Mouse (Mus musculus): ENCODE results near the gene Tmsb4x. TPM values are rescaled to one million over a fixed set of nuclear protein-coding genes. Genes with fewer than 3 reads are reported as not detected.
A peak's percentile ranks its signal among the peaks of the same experiment; 100 is the strongest.

The Tmsb4x gene
- 1,000 to 10,000 TPM; 1,983 to 2,031 TPM for total RNA-seq (2021)
- long read RNA-seq, experiment 1, transcript Tmsb4x-202 (3 exons, 864 nt) = minor isoform, 5 of 318 reads
- long read RNA-seq, experiment 1, transcript Tmsb4x-201 (3 exons, 768 nt) = major isoform, 292 of 318 reads
- long read RNA-seq, experiment 1, partial matches to known transcripts = 7 of 318 reads
- long read RNA-seq, experiment 1, other reads (novel, unspliced or antisense) = 14 of 318 reads
- long read RNA-seq, experiment 2, transcript Tmsb4x-201 (3 exons, 768 nt) = major isoform, 754 of 813 reads
- long read RNA-seq, experiment 2, transcript Tmsb4x-202 (3 exons, 864 nt) = minor isoform, 13 of 813 reads
- long read RNA-seq, experiment 2, partial matches to known transcripts = 36 of 813 reads
- long read RNA-seq, experiment 2, other reads (novel, unspliced or antisense) = 9 of 813 reads

DNA sequence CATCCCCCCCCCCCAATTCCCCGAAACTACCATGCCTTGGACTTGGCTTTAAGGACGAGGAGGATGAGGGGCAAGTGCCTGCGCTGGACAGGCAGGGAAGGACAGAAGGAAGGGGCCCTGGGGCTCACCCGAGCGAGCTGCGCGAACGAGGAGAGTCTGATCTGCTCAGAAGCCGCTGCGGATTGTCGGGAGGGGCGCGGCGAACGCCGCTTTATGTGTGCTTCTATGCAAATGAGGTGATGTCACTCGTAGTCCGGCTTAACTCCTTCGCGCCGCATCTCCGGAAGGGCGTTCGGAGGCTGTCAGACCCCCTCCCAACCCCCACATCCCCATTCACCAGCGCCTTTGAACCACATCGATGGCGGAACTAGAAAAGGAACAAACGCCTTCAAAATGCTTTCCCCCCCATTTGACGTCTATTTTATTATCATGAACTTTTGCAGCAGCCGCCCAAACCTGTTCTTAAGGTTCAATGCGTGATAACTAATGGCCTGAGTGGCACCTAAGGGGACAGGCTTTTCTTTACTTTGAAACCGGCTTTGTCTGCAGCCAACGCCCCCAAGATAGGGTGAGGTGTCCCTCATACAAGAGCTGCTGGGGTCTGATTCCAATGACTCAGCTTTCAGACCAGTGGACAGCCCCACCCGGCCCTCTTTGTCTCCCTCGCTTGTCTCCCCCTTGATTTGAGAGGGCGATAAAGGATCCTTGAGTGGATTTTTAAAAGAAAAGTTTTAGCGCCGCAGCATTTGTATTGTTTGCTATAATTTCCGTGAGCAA lies at the start of gene Tmsb4x:
Tmsb4x (minus strand) TSS at position 338 of the 777 bp plus-strand sequence.
- DNase-seq (ENCODE audit: low spot score in 2 of 2) = peak; percentile 79 to 85

DNA sequence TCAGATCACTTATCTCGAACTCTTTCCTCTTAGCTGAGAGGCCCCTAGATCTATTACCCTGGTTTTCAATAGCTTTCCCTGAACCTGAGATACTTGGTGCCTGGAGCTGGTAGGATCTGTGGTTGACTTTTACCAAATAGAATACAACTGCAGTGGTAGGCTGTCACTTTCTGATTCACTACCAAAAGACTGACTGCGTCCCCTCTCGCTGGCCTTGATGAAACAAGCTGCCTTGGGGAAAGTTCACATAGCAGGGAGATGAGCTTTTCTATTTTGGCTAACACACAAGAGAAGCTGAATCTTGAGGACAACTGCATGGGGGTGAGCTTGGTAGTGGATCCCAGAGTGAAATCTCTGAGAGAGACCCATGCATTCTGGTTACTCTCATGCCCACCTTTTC lies 32.6 kb upstream of the Tmsb4x start:
- no peak for DNase-seq (ENCODE audit: low spot score in 2 of 2)

DNA sequence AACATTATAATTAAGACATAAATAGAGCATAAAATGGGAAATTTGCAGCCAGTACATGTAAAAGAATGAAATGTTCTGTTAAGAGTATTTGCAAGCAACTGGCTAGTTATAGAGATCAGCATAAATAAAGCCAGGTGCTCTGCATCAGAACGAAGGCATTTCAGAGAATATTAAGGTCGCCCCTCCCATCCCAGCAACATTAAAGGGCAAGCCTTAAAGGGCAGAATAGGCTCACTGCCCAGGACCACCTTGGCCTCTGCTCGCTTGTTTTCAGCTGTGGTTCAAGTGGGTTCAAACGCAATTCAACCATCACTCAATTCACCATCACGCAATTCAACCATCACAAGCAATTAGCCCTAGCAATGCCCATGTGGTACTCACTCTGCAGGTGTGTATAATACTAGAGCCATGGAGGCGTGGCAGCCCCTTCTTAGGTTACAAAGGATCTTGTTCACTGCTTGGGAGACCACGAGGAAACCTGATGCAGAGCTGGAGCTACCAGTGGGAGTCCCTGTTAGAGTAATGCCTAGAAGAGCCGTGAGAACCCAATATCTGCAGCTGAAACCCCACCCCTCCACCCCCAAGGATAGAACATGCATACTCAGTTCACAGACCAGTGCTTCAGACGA lies 30.3 kb upstream of the Tmsb4x start:
- no peak for DNase-seq (ENCODE audit: low spot score in 2 of 2)

DNA sequence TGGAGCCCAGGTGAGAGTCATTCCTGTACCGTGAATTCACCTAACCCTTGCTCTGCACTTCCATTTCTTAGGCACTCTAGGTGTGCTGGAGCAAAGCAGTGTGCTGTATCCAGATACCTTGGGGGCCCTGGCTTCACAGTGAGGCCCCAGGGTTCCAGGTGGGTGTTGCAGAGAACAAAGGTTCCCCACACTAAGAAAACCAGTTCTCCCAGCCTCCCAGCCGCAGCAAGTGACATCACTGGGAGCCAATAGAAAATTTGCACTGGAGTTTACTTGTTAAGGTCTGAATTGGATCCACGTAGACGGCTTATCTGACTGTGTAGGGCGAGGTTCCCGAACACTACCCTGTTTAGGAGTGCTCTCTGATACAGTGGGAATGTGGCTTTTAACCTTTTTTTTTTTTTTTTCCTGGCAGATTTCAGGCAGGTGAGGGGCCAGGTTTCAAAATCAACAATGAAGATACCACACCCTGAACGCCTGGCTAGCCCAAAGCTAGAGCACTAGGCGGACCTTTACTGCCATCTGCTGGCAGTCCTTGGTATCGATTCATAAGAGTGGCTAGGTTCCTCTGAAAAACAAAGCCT lies 24.1 kb upstream of the Tmsb4x start:
- DNase-seq (ENCODE audit: low spot score in 2 of 2) = peak; percentile 61 to 67

DNA sequence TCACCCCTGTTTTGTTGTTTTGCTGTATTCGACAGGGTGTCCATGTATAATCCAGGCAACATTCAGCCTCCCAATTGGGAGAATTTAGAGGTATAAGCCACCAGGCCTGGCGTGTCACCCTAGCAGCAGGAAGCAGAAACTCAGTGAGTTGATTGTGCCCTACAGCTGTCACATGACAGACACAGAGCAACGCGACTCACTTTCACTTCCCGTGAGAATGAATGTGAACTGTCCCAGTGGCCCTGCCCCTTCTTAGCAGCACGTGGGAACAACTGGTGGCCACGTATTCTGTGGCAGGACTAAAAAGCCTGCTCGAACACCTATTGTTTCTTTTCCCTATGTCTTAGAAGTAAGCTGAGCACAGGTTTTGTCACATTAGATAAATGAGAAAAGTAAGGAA lies 22.0 kb upstream of the Tmsb4x start:
- DNase-seq (ENCODE audit: low spot score in 2 of 2) = no peak

DNA sequence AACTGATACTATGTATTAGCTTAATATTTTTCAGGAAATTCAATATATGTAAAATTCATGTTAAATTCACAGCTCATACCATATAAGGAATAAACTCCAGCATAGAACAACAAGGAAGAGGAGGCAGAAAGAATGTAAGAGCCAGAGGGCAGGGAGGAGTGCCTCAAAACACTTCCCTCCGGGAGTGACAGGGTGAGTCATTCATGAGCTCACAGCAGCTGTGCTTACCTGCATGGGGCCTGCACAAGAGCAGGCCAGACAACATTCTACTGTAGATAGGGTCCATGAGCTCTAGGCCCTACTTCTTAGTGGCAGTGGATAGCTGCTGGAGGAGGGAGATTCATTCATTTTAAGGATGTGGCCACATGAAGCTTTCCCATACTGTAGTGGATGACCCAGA lies 20.7 kb upstream of the Tmsb4x start:
- DNase-seq (ENCODE audit: low spot score in 2 of 2) = no peak

DNA sequence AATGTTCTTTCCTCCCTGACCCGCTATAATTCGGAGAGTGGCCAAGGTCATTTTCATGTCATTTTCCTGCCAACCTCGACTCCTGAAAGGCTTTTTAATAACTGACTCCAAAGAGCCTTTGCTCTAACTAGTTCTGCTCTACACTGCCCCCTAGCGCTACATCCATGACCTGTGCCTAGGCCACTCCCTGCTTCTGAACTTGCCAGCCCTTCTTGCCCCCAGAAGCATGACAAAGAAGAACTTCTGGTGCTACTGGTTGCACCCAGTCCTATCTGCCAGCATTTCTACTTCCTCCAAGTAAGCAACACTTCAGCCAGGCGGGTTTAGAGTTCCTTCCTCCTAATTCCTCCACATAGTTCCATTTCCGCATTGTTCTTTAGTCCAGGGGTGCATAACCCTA lies 20.1 kb upstream of the Tmsb4x start:
- no peak for DNase-seq (ENCODE audit: low spot score in 2 of 2)

DNA sequence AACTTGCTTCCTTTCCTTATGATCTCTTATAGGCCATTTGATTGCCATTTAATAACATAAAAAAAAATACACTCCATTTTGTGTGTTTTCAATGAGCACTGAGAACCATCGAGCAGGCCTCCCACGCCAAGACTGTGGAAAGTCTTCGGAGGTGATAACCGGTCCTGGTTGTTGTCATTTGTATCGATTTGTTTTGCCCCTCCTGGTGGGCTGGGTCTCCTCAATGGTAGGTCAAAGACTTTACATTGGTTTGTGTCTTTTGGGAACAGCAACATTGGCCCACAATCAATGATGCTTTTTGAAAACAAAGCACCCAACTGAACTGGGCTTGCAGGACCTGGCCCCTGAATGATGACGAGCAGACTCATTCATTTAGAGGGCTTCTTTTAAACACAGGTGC lies 18.6 kb upstream of the Tmsb4x start:
- DNase-seq (ENCODE audit: low spot score in 2 of 2) = no peak

DNA sequence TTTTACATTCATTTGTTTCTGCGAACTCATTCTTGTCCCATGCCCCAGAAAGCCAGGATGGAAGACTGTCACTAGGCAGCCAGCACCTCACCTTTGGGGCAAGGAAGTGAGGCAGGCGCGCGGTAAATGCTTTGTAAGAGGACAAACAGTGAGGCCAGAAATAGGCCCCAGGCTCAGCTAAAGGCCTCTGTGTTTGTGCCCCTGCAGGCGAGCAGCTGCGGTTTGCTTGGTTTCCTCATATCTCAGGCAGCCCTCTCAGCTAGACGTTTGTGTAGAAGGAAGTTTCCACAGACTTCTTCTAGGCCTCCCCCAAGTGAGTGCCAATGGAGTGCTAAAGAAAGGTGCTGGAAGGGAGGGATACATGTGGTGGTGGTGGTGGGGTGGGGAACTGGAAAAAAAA lies 18.0 kb upstream of the Tmsb4x start:
- no peak for DNase-seq (ENCODE audit: low spot score in 2 of 2)

DNA sequence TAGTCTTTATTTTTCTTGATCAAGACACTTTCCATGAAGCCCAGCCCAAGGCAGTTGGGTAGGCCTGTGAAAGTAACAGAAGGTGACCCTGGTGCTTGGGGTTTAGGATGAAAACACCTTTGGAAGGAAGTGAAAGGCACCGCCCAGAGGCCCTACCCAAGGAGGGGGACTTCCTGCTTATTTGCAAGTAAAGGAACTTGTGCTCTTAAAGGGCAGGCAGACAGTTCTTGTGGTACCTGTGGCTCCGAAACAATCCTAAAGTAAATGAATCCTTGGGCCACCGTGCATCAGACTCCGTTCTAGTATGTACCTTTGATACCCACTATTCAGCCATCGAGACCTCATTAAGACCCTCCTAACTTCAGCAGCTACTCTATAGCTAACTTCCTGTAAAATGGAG lies 17.5 kb upstream of the Tmsb4x start:
- no peak for DNase-seq (ENCODE audit: low spot score in 2 of 2)

DNA sequence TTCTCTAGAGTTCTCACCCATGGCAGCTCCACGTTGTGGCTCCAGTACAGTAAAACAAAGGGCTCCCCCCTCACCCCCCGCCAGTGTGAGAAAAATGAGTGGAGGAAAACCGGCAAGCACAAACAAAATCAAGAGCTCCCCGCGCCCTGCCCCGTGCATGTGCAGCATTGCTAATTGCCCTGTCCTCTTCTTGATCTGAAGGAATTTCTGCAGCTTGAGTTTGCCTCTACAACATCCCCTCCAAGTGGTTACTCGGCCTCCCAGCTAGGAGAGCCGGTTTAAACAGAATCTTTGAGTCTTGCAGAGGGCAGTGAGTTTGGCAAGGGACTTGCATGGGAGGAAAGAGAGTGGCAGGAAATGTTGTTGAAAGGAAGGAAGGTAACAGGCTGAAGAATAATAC lies 3.6 kb upstream of the Tmsb4x start:
- DNase-seq (ENCODE audit: low spot score in 2 of 2) = no peak

DNA sequence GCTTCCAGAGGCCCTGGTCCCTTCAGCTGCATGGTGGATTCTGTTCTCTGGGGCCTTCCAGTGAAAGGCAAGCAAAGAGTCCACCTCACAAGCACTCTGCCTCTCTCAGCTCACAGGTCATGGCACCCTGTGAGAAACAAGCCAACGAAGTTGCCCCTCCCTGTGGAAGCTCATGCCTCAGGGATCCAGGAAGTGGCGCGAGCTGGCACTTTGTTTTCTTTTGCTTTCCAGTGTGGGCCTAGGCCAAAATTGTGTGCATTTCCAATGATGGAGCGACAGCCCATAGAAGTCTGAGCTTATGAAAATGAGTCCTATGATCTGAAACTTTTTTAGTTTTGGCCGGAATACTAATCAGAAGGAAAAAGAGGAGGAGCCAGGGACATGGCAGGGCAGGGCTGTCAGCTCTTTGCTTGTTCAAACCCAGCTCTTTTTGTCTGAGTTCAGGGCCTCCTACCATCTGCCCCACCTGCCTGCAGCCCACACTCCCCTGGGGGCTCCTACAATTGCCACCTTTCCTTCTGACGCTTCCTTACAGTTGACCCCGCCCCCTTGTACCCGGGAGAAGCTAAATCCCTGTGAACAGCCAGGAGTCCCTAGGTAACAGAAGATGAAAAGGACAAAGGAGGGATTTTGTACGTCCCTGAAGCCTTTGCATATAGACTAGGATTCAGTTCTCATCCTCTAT lies 2.9 kb upstream of the Tmsb4x start:
- DNase-seq (ENCODE audit: low spot score in 2 of 2) = no peak

DNA sequence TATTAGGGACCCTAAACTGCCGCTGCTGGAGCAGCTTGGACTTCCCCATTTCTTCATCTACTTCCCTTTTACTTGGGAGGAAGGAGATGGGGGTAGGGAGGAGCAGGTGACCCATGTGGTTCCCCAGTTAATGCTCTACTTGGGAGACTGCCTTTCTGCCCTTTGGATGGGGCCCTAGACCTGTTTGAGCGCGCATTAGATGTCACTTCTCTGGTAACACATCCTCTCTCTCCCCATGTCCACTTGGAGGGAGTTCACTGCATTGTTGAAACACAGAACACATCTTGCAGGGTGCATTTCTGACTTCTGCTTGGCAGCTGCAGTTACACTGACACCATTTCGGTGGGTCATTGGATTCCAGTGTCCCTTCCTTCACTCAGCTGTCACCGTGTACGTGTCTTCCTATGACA lies 1.2 kb upstream of the Tmsb4x start:
- no peak for DNase-seq (ENCODE audit: low spot score in 2 of 2)

DNA sequence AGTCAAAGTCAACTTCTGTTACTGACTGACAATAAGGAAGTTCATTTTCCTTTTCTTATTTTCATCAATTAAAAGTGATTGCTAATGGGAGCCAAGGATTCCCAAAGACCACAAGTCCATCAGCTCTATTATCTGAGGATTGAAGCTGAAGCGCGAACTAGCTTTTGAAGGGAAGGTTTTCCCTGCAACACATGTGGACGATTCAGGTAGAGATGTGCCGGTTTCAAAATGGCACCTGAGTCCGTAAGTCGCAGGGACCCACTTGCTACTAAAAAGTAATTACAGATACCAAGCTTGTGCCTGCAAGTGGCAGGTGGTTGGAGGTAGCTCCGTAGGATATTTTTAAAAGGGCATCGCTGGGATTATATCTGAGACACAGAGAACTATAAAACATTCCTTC lies 713 bp upstream of the Tmsb4x start:
- no peak for DNase-seq (ENCODE audit: low spot score in 2 of 2)

DNA sequence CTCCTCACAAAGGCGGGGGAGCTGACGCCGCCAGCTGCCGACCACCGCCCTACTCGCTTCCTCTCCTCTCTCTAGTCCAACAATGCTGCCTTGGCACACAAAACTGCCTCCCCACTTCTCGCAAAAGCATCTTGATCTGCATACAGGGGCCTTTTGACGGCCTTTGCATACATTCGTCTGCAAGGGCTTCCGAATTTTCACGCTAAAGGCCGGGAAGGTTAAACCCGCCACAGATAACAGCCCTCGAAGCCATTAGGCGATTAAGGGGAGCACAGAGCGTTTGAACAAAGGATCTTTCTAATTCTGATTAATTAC lies 652 bp downstream of the Tmsb4x start:
- peak in 1 of 2 experiments; percentile 21 for DNase-seq (ENCODE audit: low spot score in 2 of 2)

DNA sequence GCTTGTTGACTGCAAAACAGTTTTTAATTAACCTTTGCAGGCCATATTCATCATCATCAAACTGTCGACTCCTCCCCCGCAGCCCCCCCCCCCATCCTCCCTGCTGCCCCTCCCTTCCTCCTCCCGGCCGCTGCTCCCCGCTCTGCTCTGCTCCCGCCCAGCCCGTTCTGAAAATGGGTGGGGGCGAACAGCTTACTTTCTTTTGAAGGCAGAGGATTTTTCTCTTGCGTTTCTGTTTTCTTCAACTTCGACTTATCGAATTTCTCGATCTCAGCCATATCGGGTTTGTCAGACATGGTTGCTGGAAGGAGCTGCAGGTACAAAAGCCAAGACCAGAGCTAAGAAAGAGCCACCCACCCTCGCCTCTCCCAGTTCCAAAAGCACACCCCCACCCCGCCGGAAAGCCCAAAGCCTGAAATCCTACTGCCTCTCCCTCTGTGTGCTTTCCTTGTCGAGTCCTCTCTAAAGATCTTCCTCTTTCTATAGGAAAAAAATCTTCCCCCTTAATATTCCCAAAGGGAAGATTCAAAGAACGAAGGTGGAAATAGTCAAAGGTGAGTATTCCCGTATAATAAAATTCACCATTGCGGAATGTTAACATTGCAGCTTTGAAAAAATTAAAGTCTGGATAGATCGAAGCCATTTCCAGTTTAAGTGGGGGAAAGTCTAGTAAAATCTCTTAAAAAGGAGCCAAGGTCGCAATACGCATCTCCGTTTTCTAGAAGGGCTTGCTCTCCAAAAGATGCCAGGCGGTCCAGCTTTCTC lies 1.2 kb downstream of the Tmsb4x start:
- DNase-seq (ENCODE audit: low spot score in 2 of 2) = no peak

DNA sequence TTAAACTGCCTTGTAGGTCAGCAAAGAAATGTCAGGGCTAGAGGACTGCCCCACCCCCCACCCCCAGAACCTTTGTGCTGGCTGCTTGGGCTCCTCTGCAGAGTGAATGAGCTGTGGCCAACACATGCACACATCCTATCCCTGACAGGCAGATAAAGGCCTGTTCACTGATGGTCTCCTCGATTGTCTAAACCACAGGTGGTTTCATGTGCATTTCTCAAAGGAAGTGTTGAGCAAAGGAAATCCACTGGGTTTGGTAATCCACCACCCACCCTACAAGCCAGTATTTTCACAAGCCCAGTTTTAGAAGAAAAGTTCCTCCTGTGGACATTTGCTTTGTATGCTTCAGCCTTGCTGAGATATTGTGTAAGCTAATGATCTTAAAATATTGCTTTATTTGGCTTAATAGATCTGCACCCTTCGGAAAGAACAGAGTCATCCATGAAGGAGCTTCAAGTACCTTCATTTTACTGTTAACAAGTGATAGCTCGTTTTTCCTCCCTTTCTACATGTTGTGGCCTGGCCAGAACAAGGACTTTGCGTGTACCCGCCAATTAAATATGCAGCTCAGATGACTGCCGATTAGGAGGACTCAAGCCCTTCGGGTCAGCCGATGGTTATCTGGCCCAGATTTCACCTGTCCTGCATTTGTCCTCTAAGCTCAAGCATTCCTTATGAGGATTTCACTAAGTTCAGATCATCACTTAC lies 3.1 kb downstream of the Tmsb4x start:
- DNase-seq (ENCODE audit: low spot score in 2 of 2) = no peak

DNA sequence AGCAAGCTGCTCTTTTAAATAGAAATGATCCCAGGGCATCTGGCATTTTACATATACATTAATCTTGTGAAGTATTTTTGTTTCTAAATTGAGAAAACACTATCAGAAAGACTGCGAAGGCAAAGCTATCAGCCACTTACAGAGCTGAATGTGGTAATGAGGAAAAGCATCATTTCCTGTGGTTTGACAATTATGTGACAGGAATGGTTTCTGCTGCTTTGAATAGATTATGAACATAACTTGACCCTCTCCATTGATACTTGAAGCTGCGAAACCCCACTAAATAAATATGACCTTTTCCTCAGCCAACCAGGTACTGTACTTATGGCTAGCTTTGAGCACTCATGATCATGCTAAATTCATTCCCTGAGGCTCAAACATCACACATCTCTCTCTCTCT lies 7.8 kb downstream of the Tmsb4x start:
- DNase-seq (ENCODE audit: low spot score in 2 of 2) = no peak

DNA sequence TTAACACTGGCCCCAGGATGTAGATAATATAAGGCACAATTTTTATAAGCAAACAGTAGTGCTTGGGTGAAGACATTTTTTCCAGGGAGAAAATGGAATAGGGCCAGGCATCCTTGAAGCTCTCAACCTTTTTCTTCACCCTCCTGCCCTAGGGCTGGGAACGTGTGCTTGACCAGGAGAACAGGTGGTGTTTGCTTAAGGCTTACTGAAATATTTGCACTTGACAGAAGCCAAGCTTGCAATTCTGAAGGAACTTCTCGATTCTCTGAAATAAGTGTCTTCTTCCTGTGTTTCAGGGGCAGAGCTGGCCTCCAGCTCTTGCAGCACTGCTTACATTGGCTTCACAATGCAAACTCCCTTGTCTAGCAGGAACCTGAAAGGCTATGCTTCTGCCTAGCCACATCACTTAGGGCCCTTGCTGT lies 13.9 kb downstream of the Tmsb4x start:
- no peak for DNase-seq (ENCODE audit: low spot score in 2 of 2)

DNA sequence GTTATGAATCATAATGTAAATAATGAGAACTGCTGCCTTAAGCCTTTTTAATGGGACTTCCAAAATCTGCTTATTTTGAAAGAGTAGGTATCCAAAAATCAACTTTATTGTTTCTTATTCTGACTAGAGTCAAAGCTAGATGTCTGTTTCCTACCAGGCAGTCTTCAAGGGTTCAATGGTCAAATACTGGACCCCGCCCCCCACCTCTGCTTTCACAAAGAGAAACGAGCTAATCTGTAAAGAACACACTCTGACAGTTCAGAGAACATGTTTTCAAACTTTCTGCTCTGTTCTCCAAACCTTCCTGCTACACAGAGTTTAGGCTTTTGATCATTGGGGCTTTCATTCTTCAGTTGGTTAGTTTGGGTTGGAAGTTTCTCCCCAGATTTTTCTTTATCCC lies 22.8 kb downstream of the Tmsb4x start:
- DNase-seq (ENCODE audit: low spot score in 2 of 2) = no peak

Measured in layer of hippocampus, postnatal 14 days (tissue).